Mouse (Mus musculus): ENCODE results near the gene Rnf44.

The Rnf44 gene

DNA sequence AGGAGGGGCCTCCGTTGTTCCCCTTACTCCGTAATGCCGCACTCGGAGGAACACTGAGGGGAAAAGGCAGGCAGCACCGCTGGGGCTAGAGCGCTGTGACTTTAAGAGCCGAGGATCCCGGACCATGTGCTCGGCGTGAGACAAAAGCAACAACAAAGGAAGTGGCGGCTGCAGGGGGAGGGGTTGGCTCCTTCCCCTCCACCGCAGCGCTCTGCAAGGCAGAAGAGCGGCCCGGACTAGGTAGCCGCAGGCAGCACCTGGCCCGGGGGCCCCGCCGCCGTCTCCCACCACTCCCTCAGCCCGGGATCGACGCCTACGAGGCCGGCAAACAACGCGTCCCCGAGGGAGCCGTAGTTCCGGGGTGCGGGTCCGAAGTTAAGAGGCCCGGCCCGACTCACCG, 6.6 kb downstream of the Rnf44 start:
- DNase-seq (ENCODE audit: low read depth in 1 of 2, low spot score in 2 of 2), result peak; percentile 20 to 63

GRCm38 (mm10) chr13:54686139-54687053, 7.3 kb downstream of the Rnf44 start:
- DNase-seq (ENCODE audit: low read depth in 1 of 2, low spot score in 2 of 2), result no peak

GRCm38 (mm10) chr13:54685174-54685573, 8.5 kb downstream of the Rnf44 start:
- DNase-seq (ENCODE audit: low read depth in 1 of 2, low spot score in 2 of 2), result no peak

GRCm38 (mm10) chr13:54684140-54684896, 9.4 kb downstream of the Rnf44 start:
- DNase-seq (ENCODE audit: low read depth in 1 of 2, low spot score in 2 of 2), result no peak

GRCm38 (mm10) chr13:54683301-54683700, 10.4 kb downstream of the Rnf44 start:
- DNase-seq (ENCODE audit: low read depth in 1 of 2, low spot score in 2 of 2), result no peak

DNA sequence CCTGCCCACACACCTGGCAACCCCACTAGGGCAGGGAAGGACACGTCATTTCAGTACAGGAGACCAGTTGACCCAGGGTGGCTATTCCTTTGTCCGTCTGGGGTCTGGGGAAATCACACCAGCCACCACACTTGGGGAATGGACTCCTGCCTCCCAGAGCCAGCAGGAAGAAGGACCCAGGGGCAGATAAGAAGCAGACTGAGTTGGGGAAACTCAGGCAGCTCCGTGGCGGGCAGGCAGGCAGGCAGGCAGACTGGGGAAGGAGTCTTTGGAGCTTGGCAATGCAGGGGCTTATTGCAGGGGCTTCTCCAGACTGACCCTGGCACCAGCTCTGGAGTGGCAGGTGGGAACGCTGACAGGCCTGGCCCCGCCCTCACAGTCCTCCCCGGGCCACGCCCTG, 12.4 kb downstream of the Rnf44 start:
- DNase-seq (ENCODE audit: low read depth in 1 of 2, low spot score in 2 of 2), result no peak

DNA sequence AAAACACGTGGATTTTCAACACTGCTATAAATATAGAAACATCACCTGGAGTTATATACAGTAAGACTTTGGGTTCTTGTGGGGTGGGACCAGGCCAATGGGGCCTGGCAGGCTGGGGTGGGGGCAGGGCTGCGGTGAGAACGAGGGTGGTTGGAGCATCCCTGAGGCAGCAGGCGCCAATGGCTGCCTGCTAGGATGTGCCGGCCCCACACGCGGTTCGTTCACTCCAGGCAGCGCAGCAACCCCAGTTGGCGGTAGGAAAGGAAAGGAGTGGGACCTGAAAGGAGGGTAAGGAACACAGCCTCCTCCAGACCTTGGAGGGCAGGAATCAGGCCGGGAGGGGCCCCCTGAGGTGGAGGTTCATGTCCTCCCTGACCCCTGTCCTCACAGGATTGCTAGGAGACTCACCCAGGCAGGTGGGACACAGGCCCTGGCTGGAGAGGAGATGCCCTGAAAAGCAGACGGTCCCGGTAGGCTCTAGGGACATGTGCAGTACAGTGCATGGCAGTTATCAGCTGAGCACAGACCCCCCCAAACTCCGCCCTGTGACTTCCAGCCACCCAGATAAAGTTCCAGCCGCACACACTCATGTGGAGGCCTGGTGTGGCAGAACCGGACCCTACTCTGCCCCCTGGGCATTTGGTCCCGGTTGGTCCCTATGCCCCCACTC, 13.4 kb downstream of the Rnf44 start:
- no peak for DNase-seq (ENCODE audit: low read depth in 1 of 2, low spot score in 2 of 2)

DNA sequence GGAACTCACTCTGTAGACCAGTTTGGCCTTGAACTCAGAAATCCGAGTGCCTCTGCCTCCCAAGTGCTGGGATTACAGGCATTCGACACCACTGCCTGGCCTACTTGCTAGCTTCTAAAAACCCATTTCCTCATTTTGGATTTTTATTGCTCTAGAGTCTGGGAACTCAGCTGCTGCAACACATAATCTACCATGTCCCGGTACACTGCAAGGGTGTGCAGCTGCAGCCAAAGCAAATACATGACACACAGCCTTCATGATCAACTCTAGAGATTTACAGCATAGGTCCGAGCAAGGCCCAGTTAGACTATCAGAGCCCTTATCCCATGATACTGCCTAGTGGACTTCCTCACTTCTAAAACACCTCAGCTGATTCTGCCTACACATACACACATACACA, 15.4 kb downstream of the Rnf44 start:
- DNase-seq (ENCODE audit: low read depth in 1 of 2, low spot score in 2 of 2), result no peak

DNA sequence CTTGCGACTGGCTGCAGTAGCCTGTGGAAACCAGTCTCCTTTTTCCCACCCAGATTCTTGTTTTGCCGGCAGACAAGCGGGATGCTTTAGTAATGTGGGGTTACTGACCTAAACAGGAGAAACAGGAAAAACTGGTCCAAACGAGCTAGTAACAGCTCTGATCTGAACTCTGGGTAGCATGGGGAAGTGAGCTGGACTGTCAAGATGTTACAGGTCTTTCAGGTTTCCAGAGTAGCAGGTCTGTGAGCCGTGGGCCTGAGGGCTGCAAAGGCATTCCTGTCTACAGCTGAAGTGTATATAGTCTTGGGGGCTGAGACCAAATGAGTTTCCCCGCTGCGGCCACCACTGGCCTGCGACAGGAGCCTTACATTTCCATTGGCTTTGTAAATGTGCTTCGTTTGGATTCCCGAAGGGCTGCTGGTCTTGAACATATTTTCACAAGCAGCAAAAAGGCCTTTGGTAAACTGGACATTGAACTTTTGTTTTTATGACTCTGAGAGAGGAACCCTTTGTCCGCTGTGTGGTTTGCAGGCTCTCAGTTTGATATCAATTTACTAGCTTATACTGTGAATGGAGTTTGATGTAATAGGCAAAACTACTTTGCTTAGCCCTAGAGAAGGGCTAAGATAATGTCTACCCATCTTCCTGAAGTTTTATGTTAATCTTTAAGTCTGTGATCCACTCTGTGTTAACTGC, 17.7 kb downstream of the Rnf44 start:
- DNase-seq (ENCODE audit: low read depth in 1 of 2, low spot score in 2 of 2), result no peak

GRCm38 (mm10) chr13:54670491-54670890, 23.2 kb downstream of the Rnf44 start:
- DNase-seq (ENCODE audit: low read depth in 1 of 2, low spot score in 2 of 2), result no peak

- DNase-seq (ENCODE audit: low read depth in 1 of 2, low spot score in 2 of 2), result no peak
These were observed 28.6 kb downstream of the Rnf44 start for GRCm38 (mm10) chr13:54665062-54665461.

- no peak for DNase-seq (ENCODE audit: low read depth in 1 of 2, low spot score in 2 of 2)
These were observed 29.2 kb downstream of the Rnf44 start for GRCm38 (mm10) chr13:54664509-54664908.

- no peak for DNase-seq (ENCODE audit: low read depth in 1 of 2, low spot score in 2 of 2)
These were observed 29.7 kb downstream of the Rnf44 start for GRCm38 (mm10) chr13:54663999-54664398.

GRCm38 (mm10) chr13:54661358-54661757, 32.3 kb downstream of the Rnf44 start:
- DNase-seq (ENCODE audit: low read depth in 1 of 2, low spot score in 2 of 2), result no peak

DNA sequence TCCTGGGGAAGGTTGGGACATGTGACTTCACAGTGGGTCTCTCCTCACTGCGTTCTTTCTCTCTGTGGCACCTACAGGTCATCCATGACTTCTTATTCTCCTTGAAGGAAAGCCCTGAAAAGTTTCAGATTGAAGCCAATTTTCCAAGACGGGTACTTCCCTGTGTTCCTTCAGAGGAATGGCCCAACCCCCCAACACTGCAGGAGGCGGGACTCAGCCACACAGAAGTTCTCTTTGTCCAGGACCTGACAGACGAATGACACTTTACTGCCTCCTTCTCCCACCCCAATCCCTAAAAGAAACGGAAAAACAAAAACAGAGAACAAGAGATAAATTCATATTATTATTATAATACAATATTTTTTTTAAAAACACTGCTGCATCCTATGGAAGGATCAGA, 32.8 kb downstream of the Rnf44 start:
- DNase-seq (ENCODE audit: low read depth in 1 of 2, low spot score in 2 of 2), result no peak

- no peak for DNase-seq (ENCODE audit: low read depth in 1 of 2, low spot score in 2 of 2)
These were observed 43.2 kb downstream of the Rnf44 start for GRCm38 (mm10) chr13:54650461-54650860.

GRCm38 (mm10) chr13:54635011-54635410, 58.7 kb downstream of the Rnf44 start:
- no peak for DNase-seq (ENCODE audit: low read depth in 1 of 2, low spot score in 2 of 2)

- DNase-seq (ENCODE audit: low read depth in 1 of 2, low spot score in 2 of 2), result no peak
These were observed 60.9 kb downstream of the Rnf44 start for GRCm38 (mm10) chr13:54632731-54633277.
